Mouse (Mus musculus) intestine, embryonic 16.5 days (tissue): ENCODE data around the gene Rsrc2. TPM values are rescaled to one million over a fixed set of nuclear protein-coding genes. Genes with fewer than 3 reads are reported as not detected.

Source experiments
- ATAC-seq: fragments of 200-750 bp; cut with Nextera tagmentation; 2 replicates; pipeline ENCODE4 v1.8.0; 2017; ENCODE audit warnings: moderate TSS enrichment, moderate library complexity
- H3K27ac ChIP-seq: fragments of 300-500 bp; sonication (generic); 2 replicates; pipeline ENCODE4 v1.5.1; 2014; ENCODE audit warnings: mild to moderate bottlenecking, low read length
- H3K27me3 ChIP-seq: fragments of 300-500 bp; sonication (generic); replicated peaks from 2 replicates; pipeline ENCODE4 v1.6.1; 2014; ENCODE audit warnings: low read length, control low read depth, mixed read lengths; ENCODE audit not compliant: control insufficient read depth, insufficient read depth
- H3K36me3 ChIP-seq: fragments of 300-500 bp; sonication (generic); 2 replicates; pipeline ENCODE4 v1.6.1; 2014; ENCODE audit warnings: low read length, control low read depth; ENCODE audit not compliant: control insufficient read depth, insufficient read depth
- H3K4me1 ChIP-seq: fragments of 300-500 bp; sonication (generic); 2 replicates; pipeline ENCODE4 v1.6.1; 2014; ENCODE audit warnings: low read length, control low read depth, mixed read lengths; ENCODE audit not compliant: control insufficient read depth, insufficient read depth
- H3K4me2 ChIP-seq: fragments of 300-500 bp; sonication (generic); 2 replicates; pipeline ENCODE4 v1.6.1; 2014; ENCODE audit warnings: low read depth, low read length, control low read depth
- H3K4me3 ChIP-seq: fragments of 300-500 bp; sonication (generic); 2 replicates; pipeline ENCODE4 v1.5.1; 2014; ENCODE audit warnings: mild to moderate bottlenecking, low read length
- H3K9ac ChIP-seq: fragments of 300-500 bp; sonication (generic); 2 replicates; pipeline ENCODE4 v1.6.1; 2014; ENCODE audit warnings: low read depth, low read length
- H3K9me3 ChIP-seq: fragments of 300-500 bp; sonication (generic); 2 replicates; pipeline ENCODE4 v1.6.1; 2016; ENCODE audit warnings: low read length, control low read depth; ENCODE audit not compliant: control insufficient read depth
- WGBS: fragments of 180-500 bp; shearing (Covaris S2); extraction: QIAGEN DNeasy Blood & Tissue Kit; methylation state at CpG from one replicate; pipeline ENCODE4 v1.1.7; 2014; 5-methylcytosine and 5-hydroxymethylcytosine counted together
- polyA plus RNA-seq: library from polyadenylated mRNA; unstranded; fragments of >200 nt; fragmentation: Nextera tagmentation; extraction: Ambion mirVana; gene quantifications from 2 replicates; pipeline ENCODE4 v1.2.1, GENCODE M21; 2015

The Rsrc2 gene
- polyA plus RNA-seq, 1 experiment from 2014 or later = 78.0 TPM

DNA sequence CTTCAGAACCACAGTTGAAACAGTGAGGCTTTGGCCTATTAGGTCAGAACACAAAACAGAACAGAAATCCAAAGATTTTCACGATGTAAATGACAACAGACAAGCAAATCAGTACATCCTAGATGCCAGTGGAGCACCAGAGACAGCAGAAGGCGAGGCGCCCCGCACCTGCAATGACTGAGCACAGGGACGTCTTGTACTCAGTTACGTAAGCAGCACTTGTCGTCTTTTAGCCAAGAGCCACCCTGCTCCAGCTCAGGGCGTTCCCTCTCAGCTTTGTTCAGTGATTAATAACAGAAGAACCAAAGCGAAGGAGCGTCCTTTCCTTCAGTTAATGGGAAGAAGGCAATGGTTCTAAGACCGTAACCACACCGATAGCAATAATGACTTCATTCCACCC, 40.6 kb downstream of the Rsrc2 start:
- WGBS = 90% methylated on average over 12 of the region's 12 CpGs
- H3K4me1 ChIP-seq = no peaks in the 10 kb centered on the region
- no peak overlapping the region for H3K27ac ChIP-seq
- H3K4me2 ChIP-seq = no peak overlapping the region
- H3K9ac ChIP-seq = no peak overlapping the region
- peaks cover 45% of the 10 kb centered on the region for H3K36me3 ChIP-seq
- no peak for ATAC-seq
- no peak overlapping the region for H3K4me3 ChIP-seq
- H3K27me3 ChIP-seq = no peaks in the 10 kb centered on the region
- no peaks in the 10 kb centered on the region for H3K9me3 ChIP-seq

DNA sequence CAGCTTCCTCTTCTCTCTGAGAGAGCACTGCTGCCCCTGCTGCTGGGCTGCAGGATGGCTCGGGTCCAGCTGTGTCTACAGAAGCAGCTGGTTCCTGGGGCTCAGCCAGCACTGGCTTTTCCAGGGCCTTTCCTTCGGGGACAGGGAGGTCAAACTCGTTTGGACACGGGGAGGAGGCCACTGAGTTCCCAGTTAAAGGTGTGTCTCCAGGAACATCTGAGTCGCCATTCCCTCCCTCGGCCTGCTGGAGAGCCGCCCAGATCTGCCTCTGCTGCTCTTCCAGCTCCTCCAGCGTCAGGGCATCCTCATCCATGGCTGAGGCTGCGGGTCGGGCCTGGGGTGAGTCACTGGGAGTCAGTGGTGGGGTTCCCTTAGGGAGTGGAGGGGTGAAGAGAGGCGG, 48.6 kb downstream of the Rsrc2 start:
- H3K4me3 ChIP-seq = no peak overlapping the region
- H3K27me3 ChIP-seq = no peaks in the 10 kb centered on the region
- H3K36me3 ChIP-seq = peaks cover 25% of the 10 kb centered on the region
- no peak overlapping the region for H3K9ac ChIP-seq
- no peaks in the 10 kb centered on the region for H3K9me3 ChIP-seq
- H3K4me2 ChIP-seq = no peak overlapping the region
- WGBS = 61% methylated on average over 11 of the region's 11 CpGs
- H3K27ac ChIP-seq = no peak overlapping the region
- no peaks in the 10 kb centered on the region for H3K4me1 ChIP-seq
- no peak for ATAC-seq

DNA sequence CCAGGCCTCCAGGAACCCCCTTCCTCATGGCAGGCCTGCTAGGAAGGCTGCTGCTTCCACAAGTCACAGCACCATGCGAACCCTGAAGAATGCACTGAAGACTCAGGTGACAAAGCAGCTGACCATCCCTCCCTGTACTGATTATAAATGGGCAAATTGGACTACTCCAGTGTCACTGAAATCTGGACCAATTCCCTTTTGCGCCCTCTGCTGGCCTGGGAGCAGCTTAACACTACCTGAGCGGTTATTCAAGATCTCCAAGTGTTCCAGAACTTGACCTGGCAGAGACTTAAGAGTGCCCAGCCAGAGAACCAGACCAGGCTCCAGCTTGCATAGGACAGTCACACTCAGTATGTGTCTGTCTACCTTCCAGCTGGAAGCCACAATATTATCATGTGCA, 50.0 kb downstream of the Rsrc2 start:
- WGBS = 29% methylated on average over 3 of the region's 3 CpGs
- Histone ChIP-seq H3K27ac (no peak overlapping the region), H3K36me3 (peaks cover 20% of the 10 kb centered on the region), H3K9ac (no peak overlapping the region), H3K4me1 (no peaks in the 10 kb centered on the region), H3K27me3 (no peaks in the 10 kb centered on the region), H3K4me2 (no peak overlapping the region), H3K9me3 (no peaks in the 10 kb centered on the region), H3K4me3 (no peak overlapping the region)
- ATAC-seq = no peak

DNA sequence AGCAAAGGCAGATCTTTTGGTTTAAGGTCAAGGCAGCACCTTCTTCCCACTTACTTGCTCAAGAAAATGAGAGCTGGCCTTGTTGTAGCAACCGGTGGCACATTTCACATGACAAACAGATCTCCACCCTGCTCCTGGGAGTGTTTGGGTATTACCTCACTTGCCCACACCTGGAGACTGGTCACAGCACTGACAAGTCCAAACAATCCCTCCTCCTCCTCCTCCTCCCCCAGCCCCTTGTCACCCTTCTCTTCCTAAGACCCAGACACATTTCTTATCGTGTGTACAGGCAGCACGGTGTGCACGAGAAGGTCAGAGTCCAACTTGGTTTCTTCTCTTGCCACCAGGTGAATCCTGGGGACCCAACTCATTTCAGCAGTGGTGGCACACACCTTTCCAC, 52.3 kb downstream of the Rsrc2 start:
- no peak overlapping the region for H3K4me3 ChIP-seq
- ATAC-seq = peak; percentile 84
- H3K9ac ChIP-seq = no peak overlapping the region
- H3K36me3 ChIP-seq = peaks cover 4% of the 10 kb centered on the region; the same call in 1 of the 2 replicates
- H3K4me1 ChIP-seq = no peaks in the 10 kb centered on the region
- peak overlapping the region; percentile 55 for H3K27ac ChIP-seq
- H3K4me2 ChIP-seq = no peak overlapping the region
- no peaks in the 10 kb centered on the region for H3K27me3 ChIP-seq
- no peaks in the 10 kb centered on the region for H3K9me3 ChIP-seq
- WGBS = 59% methylated on average over 4 of the region's 4 CpGs

DNA sequence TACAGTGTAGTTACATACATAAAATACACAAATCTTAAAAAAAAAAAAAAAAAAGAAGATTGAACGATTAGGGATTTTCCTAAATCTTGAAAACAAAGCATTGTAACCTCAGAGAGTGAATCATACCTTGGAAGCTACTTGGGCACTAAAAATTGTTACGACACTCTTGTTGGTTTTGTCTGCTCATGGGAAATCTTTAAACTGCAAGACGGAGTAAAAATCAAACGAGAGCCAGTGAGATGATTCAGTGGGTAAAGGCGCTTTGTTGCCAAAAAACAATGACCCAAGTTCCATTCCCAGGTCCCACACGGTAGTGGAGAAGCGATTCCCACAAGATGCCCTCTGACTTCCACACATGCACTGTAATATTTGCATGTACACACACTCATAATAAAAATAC, 53.0 kb downstream of the Rsrc2 start:
- Histone ChIP-seq H3K27ac (no peak overlapping the region), H3K36me3 (peaks cover 4% of the 10 kb centered on the region; the same call in 1 of the 2 replicates), H3K4me2 (no peak overlapping the region), H3K9me3 (no peaks in the 10 kb centered on the region), H3K4me1 (no peaks in the 10 kb centered on the region), H3K4me3 (no peak overlapping the region), H3K27me3 (no peaks in the 10 kb centered on the region), H3K9ac (no peak overlapping the region)
- 88% methylated on average over 7 of the region's 7 CpGs for WGBS
- no peak for ATAC-seq

DNA sequence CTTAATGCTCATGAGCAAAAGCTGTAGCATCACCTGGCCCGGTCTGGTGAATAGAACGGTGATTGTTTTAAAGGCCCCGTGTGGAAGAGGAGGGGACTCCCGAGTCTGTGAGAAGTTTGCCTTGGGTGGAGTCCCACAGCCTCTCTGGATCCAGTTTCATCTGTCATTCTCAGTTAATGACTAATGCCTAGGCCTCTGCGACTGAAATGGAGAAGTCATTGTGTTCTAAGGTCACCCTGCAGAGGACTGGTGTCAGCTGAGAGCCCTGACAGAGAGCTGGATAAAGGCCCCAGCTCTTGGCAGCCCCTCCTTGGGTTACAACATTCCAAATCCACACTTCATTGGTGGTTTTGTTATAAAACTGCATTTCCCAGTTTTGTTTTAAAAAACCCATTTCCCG, 54.7 kb downstream of the Rsrc2 start:
- no peak overlapping the region for H3K9ac ChIP-seq
- H3K4me3 ChIP-seq = no peak overlapping the region
- H3K4me1 ChIP-seq = no peaks in the 10 kb centered on the region
- H3K27ac ChIP-seq = no peak overlapping the region
- H3K4me2 ChIP-seq = no peak overlapping the region
- H3K27me3 ChIP-seq = no peaks in the 10 kb centered on the region
- H3K36me3 ChIP-seq = no peaks in the 10 kb centered on the region
- WGBS = 51% methylated on average over 6 of the region's 6 CpGs
- ATAC-seq = peak; percentile 67
- H3K9me3 ChIP-seq = no peaks in the 10 kb centered on the region

DNA sequence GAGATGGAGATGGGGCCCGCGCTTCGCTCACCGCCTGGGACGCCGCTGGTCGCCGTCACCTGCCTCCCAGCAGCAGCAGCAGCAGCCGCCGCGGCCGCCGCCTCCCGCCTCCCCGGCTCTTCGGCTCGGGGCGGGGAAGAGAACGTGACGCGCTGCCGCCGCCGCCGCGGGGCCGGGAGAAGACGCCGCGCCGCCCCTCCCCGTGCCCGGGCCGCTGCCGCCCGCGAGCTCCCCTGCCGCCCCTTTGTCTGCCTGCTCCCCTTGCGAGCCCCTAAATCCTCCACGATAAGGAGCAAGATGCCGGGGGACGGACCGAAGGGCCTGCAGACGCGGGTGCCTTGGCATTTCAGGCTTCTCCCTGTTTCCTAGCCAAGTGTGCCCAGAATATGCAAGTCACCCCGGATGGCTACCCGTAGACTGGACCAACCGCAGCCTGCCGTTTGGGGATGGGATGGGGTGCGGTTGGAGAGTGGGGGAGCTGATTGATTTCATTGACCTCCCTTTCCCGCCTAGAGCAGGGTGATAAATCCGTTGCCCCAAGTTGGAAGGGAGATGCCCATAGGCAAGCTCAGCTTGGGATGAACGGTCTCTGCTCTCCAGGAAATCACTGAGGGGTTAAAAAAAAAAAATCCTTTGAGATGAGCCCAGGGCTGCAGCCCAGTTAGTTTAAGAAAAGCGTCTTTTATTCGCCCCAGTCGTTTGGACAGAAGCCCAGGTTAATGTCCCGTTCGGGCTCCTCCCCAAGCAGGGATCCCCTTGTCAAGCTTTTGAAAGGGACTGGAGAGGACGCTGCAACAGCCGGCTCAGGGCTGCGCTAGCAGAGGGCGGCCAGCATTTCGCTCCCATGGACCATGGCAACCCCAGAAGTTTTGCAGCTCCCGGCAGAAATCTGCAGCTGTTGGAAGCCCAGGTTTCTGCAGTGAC, 64.7 kb downstream of the Rsrc2 start, which contains the start of gene Clip1:
TSS of gene Clip1 (minus strand) at position 398 of the 924 bp plus-strand sequence.
- Histone ChIP-seq H3K27me3 (no peaks in the 10 kb centered on the region), H3K4me1 (peaks cover 19% of the 10 kb centered on the region)

DNA sequence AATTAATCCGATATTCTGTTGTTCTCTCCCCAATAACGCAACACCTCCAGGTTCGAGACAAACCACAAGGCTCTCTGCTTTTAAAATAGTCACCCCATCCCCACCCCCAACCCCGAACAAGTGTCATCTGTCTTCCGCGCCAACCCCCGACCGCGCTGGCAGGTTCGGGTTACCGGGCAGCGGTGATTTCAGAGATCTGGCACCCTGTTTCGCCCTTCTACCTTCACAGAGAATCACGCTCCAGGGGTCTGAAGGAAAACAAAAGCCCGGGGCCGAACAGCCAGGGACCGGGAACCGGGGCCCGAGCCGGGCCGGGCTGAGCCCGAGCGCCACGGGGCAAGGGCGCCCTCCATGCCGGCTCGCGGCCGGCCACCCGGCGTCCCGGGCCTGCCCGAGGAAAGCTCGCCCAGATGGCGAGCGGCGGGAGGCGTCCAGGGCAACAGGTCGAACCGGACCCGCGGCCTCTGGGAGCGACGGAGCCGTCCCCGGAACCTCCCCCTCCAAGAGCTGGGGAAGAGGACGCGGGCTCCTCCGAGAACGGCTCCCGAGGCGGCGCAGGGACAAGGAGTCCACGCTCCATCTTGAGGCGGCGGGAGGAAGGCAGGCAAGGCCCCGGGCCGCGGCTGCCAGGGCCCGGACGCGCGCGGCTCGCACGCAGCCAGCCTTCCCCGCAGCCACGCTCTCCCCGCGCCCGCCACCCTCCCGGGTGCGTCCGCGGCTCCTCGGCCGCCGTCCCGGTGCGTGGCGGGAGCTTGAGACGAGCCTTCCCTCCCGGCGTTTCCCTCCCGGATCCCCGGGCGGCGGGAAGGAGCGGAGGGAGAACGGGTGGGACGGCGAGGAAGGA, 65.6 kb downstream of the Rsrc2 start:
- no peaks in the 10 kb centered on the region for H3K36me3 ChIP-seq
- H3K9ac ChIP-seq = peak overlapping the region; percentile 96
- H3K4me3 ChIP-seq = peak overlapping the region; percentile 95
- WGBS = under 1% methylated on average over 72 of the region's 92 CpGs
- H3K9me3 ChIP-seq = no peaks in the 10 kb centered on the region
- peak overlapping the region; percentile 93 for H3K4me2 ChIP-seq
- peak; percentile 75 for ATAC-seq
- peaks cover 19% of the 10 kb centered on the region for H3K4me1 ChIP-seq
- no peaks in the 10 kb centered on the region for H3K27me3 ChIP-seq
- peak overlapping the region; percentile 91 for H3K27ac ChIP-seq

More for the DNA sequence above, 64.7 kb downstream of the Rsrc2 start, which contains the start of gene Clip1:
- H3K36me3 ChIP-seq = no peaks in the 10 kb centered on the region
- under 1% methylated on average over 42 of the region's 64 CpGs for WGBS
- peak within 1 kb of the TSS; percentile 96 for H3K9ac ChIP-seq
- peak within 1 kb of the TSS; percentile 95 for H3K4me3 ChIP-seq
- peak within 1 kb of the TSS; percentile 93 for H3K4me2 ChIP-seq
- H3K27ac ChIP-seq = peak within 1 kb of the TSS; percentile 91
- H3K9me3 ChIP-seq = no peaks in the 10 kb centered on the region
- peak; percentile 78 for ATAC-seq

DNA sequence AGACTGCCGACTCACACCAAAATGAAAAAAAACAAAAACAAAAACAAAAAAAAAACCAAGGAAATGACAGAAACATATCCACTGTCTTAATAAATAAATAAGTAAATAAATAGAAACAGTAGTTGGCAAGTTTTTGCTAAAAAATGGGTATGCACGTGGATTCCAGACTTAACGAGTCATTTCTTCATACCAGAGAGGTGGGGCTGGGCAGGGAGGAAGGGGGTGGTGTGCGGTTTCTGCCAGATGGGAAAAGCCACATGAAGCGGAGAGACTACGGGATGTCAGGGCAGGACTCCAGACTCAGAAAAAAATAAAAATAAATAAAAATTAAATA, 66.2 kb downstream of the Rsrc2 start:
- Histone ChIP-seq H3K4me3 (peak overlapping the region; percentile 95), H3K27me3 (no peaks in the 10 kb centered on the region), H3K4me2 (peak overlapping the region; percentile 93), H3K9ac (0 out of 2 replicates have a peak overlapping the region, but pooled peaks have one; percentile 96), H3K27ac (no peak overlapping the region), H3K9me3 (no peaks in the 10 kb centered on the region), H3K36me3 (no peaks in the 10 kb centered on the region), H3K4me1 (peaks cover 19% of the 10 kb centered on the region)
- no peak for ATAC-seq
- whole genome bisulfite sequencing = 6% methylated on average over 6 of the region's 6 CpGs
